Mouse (Mus musculus) bone marrow, adult 2 months (tissue): ENCODE results near the gene Itga6.

ENCODE experiments used
- CTCF ChIP-seq: fragments of 200-500 bp; IDR thresholded peaks from 2 replicates; pipeline ENCODE4 v1.5.1; 2011; ENCODE audit warnings: low read length, control low read depth; ENCODE audit not compliant: control insufficient read depth, insufficient read depth
- POLR2A ChIP-seq: fragments of 200-500 bp; IDR thresholded peaks from 2 replicates; pipeline ENCODE4 v1.6.1; 2011; ENCODE audit warnings: low read depth, mild to moderate bottlenecking, control low read depth, low read length, borderline replicate concordance; ENCODE audit not compliant: control insufficient read depth

DNA sequence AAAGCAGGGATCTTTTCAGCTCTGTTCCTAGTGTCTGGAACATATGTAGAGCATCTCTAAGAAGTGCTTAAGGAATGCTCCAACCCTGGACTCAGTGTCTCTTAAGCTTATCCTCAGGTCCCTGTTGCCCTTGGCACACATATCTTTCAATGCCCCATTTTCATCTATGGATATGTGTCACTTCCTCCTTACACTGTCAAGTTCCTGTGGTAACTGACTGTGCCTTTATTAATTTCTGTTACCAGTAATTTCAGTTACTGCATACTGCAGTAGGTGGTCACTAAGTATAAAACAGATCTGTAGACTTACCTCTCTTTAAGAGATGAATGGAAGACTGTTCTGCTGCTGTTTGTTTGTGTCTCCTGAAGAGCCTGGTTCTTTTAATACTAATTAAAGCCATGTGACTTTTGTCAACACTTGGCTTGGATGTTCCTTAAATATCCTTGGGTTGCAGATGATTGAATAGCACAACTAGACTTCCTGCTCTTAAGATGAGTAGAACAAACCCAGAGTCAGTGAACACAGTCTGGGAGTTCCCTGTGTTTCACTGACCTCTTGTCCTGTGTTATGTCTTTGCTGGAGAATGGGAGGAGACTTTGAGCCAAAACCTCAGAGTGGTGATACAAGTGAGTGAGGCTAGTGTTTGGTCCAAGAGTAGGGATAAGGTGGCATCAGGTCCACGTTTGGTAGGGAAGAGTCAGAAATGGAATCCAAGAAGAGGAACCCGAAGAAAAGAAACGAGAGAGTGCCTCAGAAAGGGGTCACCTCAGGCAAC lies 19.7 kb downstream of the Itga6 start:
- TF ChIP-seq CTCF (no peak), POLR2A (no peak)
